Mouse (Mus musculus): Measurements from ENCODE around the gene Eral1.
"Not testable (repeated sequence)": the region's sequence is repeated elsewhere in the genome, so short reads cannot be mapped to it uniquely, and the experiment has no call there.

Gene Eral1

GRCm38 (mm10) chr11:78086925-78087479 is 6.8 kb upstream of the Eral1 start:
- DNase-seq, result no peak

- no peak for DNase-seq
Measured at GRCm38 (mm10) chr11:78083595-78083994, 3.4 kb upstream of the Eral1 start.

- DNase-seq, result no peak
Measured at GRCm38 (mm10) chr11:78074666-78075065, 5.5 kb downstream of the Eral1 start.

DNA sequence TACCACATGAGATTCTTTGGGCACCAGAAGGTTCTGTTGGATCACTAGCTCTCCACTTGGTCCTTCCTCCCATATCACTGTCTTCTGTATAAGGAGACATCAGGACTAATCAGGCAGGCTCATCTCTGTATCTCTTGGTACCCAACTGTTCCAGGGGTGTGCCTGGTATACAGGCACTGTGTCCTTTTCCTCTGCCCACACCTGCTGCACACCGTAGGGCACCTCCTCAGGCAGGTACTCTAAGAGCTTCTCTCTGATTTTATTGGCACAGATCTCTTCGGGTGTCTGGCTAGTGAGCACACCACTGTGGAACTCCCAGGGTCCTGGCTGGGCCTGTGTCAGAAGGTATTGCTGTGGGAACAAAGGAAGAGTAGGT is 5.9 kb downstream of the Eral1 start:
- DNase-seq, result no peak

DNA sequence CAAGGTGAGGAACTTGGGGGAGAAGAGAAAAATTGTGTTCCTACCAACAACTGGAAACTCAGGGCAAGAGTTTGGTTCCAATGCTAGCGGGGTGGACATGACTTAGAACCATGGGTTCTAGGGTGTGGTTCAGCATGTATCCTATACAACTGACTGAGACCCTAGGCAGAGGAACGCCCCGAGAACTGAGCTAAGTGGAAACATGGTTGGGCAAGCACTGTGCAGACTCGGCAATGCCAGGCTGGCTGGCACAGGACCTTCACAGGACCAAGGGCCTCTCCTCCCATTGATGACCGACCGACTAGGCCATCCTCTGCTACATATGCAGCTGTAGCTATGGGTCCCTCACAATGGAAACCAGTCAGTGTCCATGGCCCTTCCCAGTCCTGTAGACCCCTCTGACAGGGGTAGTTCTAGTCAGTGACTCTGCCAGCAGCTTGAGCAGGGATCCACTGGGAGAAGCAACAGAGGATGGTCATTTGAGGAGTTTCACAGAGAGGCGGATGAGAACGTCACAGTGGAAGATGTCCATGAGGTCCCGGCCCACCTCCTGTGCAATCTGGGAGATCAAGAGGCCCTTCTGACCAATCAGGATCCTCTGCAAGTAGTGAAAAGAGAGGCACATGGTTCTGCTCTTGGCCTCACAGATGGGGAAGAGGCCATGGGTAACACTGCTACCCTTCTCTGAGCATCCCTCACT is 6.5 kb downstream of the Eral1 start:
- no peak for DNase-seq

- no peak for DNase-seq
Measured at GRCm38 (mm10) chr11:78072425-78073130, 7.6 kb downstream of the Eral1 start.

- no peak for DNase-seq
Measured at GRCm38 (mm10) chr11:78071938-78072337, 8.2 kb downstream of the Eral1 start.

DNA sequence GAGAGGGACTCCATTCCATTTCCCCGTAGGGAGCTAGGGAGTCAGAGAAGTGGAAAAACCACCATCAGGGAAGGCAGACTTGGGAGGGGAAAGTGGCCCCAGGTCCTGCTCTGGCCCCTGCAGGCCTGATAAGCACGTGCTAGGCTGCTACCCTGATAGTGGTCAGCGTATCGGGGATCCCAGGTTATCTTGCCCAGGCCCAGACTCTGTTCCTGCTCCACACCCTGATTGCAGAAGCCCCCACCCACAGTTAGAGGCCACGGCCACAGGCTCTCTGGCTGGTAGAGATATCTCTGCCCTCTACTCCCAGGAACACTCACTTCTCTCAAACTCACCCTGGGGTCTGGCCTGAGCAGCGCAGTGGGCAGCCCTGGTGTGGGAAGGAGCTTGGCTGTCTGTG is 10.5 kb downstream of the Eral1 start:
- no peak for DNase-seq

DNA sequence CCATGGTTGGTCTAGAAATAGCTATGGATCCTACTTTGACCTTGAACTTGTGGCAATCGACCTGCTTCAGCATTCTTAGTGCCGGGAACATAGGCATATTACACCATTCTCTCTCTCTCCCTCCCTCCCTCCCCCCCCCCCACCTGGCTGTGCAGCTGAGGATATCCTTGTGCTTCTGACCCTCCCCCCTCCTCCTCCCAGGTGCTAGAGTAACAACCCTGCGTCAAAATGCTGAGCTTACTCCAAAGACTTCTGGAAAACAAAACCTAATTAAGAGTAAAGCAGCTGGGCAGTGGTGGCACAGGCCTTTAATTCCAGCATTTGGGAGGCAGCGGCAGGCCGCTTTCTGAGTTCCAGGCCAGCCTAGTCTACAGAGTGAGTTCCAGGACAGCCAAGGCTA is 11.1 kb downstream of the Eral1 start:
- no peak for DNase-seq

DNA sequence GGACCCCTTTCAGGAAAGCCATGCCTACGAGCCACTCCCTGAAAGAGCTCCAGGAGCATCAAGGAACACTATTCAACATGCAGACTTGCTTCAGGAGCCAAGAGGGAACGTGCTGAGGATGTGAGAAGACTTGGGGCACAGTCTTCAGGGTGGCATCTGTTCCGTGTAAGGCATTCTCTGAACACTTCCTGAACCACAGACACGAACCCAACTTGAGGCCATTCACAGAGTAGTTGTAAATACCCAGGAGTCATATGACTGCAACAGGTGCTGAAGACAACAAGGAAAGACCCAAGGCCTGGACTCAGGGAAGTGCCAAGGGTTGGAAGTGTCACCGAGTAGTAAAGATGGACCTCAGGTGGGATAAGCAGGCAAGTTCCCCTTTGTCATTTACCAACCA is 12.6 kb downstream of the Eral1 start:
- DNase-seq, result no peak

DNA sequence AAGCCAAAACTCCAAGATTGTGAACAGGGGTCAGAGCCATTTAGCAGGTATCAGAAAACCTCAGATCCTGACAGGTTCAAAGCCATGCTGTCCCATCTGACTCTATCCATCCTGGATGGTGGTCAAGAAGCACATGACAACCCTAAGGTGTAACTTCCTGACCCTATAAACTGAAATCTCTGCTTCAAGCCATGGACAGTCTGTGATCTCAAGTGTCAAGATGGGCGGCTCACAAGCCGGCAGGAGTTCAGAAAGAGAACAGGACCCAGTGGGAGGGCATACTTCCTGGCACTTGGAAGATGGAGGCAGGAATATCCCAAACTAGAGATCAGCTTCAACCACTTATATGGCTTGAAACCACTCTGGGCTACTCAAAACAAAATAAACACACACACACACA is 13.5 kb downstream of the Eral1 start:
- no peak for DNase-seq

DNA sequence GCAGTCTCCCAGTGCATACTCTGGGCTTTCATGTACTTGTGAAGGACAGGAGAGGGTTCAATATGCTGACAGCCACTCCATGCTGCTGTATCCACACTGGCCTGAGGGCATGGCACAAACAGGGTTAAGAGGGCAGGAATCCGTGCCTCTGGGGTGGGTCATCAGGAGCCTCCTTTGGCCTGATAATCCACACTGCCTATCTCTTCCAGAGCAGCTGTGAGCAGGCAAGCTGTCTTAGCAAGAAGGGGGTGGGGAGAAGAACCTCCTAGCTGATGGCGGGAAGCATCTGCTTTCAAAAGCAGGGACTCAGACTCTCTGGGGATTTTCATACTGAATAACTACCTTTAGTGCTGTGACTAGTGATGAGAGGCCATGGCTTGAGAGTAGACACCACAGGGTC is 14.3 kb downstream of the Eral1 start:
- DNase-seq, result no peak

GRCm38 (mm10) chr11:78062563-78062962 is 17.6 kb downstream of the Eral1 start:
- DNase-seq, result no peak

- DNase-seq, result peak; percentile 46
Measured at GRCm38 (mm10) chr11:78059833-78060757, 20.1 kb downstream of the Eral1 start.

DNA sequence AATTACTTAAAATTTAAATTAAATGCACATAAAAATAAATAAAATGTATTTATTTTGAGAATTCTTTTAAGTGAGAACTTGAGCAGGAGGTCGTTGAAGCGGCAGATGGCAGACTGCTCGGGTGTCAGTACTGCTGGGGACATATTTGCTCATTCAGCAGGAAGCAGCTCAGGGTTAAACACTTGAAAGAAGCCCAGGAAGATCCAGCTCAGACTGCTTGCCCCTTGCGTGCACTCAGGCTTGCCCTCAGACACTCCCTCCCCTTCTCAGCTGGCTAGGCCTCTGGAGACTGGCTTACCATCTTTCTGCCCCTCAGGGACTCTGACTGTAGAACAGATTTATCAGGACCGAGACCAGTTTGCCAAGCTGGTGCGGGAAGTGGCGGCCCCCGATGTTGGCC is 23.2 kb downstream of the Eral1 start:
- no peak for DNase-seq

DNA sequence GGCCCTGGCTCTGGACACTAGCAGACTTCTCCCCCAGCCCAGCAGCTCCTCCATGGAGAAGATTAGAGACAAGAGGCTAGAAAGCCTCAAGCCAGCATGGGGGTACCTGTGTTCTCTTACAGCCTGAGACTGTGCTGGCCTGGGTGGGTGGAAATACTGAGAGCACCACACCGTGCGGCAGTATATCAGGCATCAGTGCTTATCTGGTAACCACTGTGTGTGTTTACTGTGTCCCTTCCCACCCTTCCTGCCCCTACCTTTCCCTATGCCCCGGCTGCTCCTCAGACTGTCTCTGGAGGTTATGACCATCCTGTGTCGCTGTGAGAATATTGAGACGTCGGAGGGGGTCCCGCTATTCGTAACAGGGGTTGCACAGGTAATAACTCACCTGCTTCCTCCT is 27.1 kb downstream of the Eral1 start:
- no peak for DNase-seq

GRCm38 (mm10) chr11:78048637-78049036 is 31.5 kb downstream of the Eral1 start:
- not testable (repeated sequence) for DNase-seq

GRCm38 (mm10) chr11:78044758-78045251 is 35.4 kb downstream of the Eral1 start:
- DNase-seq, result peak; percentile 84

DNA sequence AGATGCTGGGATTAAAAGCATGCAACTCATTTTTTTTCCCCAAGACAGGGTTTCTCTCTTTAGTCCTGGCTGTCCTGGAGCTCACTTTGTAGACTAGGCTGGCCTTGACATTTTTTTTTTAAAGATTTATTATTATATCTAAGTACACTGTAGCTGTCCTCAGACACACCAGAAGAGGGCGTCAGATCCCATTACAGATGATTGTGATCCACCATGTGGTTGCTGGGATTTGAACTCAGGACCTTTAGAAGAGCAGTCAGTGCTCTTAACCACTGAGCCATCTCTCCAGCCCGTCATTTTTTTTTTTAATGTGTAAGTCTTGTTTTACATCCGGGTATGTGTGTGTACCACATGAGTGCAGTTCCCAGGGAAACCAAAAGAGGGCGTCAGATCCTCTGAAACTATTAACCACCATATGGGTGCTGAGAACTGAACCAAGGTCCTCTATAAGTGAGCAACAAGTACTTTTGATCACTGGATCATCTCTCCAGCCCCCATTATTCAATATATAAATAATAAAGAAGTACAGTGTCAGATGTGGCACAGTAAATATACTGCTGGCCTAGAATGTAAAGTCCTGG is 37.8 kb downstream of the Eral1 start:
- DNase-seq, result not testable (repeated sequence)

DNA sequence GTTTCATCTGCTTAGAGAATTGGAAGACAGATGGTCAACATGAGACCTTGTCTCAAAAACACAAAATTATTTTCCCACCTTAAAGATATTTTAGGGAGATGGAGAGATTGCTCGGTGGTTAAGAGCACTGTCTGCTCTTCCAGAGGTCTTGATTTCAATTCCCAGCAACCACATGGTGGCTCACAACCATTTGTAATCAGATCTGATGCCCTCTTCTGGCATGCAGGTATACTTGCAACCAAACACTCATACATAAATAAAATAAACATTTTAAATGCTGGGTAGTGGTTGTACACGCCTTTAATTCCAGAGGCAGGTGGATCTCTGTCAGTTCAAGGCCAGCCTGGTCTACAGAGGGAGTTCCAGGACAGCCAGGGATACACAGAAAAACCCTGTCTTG is 39.3 kb downstream of the Eral1 start:
- DNase-seq, result no peak

DNA sequence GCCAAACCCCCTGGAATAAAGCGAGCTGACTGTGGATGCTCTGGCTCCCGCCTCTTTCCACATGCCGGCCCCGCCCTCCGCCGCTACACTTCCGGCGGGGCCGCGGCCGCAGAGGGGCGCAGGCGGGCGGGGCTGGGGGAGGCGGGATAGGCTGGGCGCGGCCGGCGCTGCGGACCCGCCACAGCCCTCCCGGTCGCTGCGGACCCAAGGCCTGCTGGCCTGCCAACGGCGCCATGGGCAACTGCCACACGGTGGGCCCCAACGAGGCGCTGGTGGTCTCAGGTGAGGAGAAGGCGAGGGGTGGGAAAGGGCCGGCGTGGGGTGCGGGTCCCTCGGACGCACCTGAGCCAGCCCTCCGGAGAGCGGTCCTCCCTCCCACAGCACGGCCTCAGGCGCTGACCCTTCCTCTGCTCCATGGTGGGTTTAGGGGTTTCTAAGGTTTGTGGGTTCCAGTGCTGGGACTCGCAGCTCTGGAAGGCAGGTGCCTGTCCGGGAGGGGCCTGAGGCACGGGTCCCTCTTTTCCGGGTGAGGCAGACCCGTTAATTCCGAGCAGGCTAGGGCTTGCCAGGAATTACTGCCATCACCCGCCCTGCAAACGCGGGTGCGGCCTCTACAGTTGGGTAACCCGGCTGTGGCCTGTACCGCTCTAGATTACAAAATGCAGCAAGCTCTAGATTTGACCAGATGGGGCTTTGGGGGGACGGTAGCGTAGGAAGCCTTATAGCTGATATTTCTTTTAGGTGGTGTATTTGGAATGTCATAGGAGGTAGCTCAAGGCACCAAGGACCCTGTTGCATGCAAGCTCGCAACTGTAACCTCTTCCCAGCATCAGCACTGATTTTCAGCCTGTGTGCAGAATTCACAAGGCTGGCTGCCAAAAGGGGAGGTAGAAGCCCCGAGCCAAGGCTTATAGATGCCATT is 42.1 kb downstream of the Eral1 start, which contains the start of gene Flot2:
TSS of gene Flot2 (plus strand) at position 101 of the 922 bp plus-strand sequence.
- peak; percentile 48 for DNase-seq

All from cerebellum, adult 8-10 months (tissue).